ENCODE assay signal across 23 mouse cellular contexts in the genomic region with DNA sequence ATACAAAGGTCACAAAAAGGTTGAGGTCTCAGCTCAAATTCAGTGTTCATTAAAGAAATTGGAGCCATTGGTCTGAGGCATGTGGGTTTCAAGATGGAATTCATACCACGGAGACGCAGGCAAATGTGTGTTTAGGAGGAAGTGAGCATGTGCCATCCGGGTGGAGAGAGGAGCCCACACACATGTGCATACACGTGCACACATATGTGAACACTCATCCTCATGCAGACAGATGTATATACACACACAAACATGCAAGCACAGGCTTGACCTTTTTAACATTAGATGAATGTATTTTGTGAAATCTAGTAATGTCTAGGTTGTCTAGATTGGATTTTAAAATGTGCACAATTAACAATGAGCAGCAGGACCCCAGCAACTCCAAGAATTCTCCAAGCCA. TPM values are rescaled to one million over a fixed set of nuclear protein-coding genes. Genes with fewer than 3 reads are reported as not detected.
DNase-seq lines count a peak whose midpoint lies in the region; ATAC-seq and TF ChIP-seq lines count a peak whose summit lies in the region.
"Had no signal": no experiment of that assay in that cellular context is flagged by ENCODE, and none has a peak within 500 bp of the region (broad histone marks: within the 10 kb centered on the region; RNA-seq: fewer than 3 reads in every experiment).

No protein-coding gene starts in this region.

- TF ChIP-seq RAD21 in CH12.LX (IDR thresholded peaks at IDR 0.05; ENCODE audit: low read depth, low read length), result no peak

- peak; percentile 2 for DNase-seq in forebrain, embryonic 10.5 days (ENCODE audit: extremely low spot score, low spot score)
- no peak for DNase-seq in liver, embryonic 13.5 days
- no peak for DNase-seq in liver, embryonic 11.5 days (ENCODE audit: low spot score)
- no peak for DNase-seq in CH12.LX (ENCODE audit: extremely low read depth)
- DNase-seq: adrenal gland, postnatal 10 days; B cell, adult 2 months; cerebellum, adult 18-20 months; cerebellum, adult 9-11 months; cerebellum, postnatal 36 days; gastrocnemius, postnatal 36 days; heart, adult 2 months had no signal

- no peak for TF ChIP-seq CTCF in CH12.LX (conservative IDR thresholded peaks at IDR 0.05 in 1 of 2, IDR thresholded peaks at IDR 0.05 in 1 of 2; ENCODE audit: low read depth in 2 of 2, low read length in 2 of 2)

- peaks cover 3% of the 10 kb centered on the region; the same call in 1 of the 2 replicates for H3K27me3 ChIP-seq in forebrain, embryonic 10.5 days (ENCODE audit: poor library complexity, severe bottlenecking)
- no peaks in the 10 kb centered on the region for H3K27me3 ChIP-seq in forebrain, embryonic 12.5 days
- H3K27me3 ChIP-seq in liver, embryonic 13.5 days, result no peaks in the 10 kb centered on the region
- H3K27me3 ChIP-seq in liver, embryonic 11.5 days (replicated peaks; ENCODE audit: control insufficient read depth, insufficient read depth, low read length), result no peaks in the 10 kb centered on the region
- no peaks in the 10 kb centered on the region for H3K27me3 ChIP-seq in CH12.LX (replicated peaks)
- H3K27me3 ChIP-seq in intestine, embryonic 15.5 days (replicated peaks), result no peaks in the 10 kb centered on the region
- H3K27me3 ChIP-seq: forebrain, embryonic 15.5 days; heart, embryonic 15.5 days had no signal

- H3K27ac ChIP-seq in forebrain, embryonic 10.5 days, result no peak overlapping the region
- H3K27ac ChIP-seq in forebrain, embryonic 12.5 days, result no peak overlapping the region
- no peak overlapping the region for H3K27ac ChIP-seq in liver, embryonic 13.5 days
- no peak overlapping the region for H3K27ac ChIP-seq in liver, embryonic 11.5 days (ENCODE audit: low read depth, low read length)
- H3K27ac ChIP-seq in CH12.LX (ENCODE audit: insufficient read depth, low read depth) (no peak overlapping the region), macrophage (peak overlapping the region; percentile 38)
- no peak overlapping the region for H3K27ac ChIP-seq in intestine, embryonic 15.5 days
- H3K27ac ChIP-seq: forebrain, embryonic 15.5 days; heart, adult 2 months; heart, embryonic 15.5 days; hindbrain, embryonic 10.5 days; hindbrain, embryonic 14.5 days had no signal

- ATAC-seq in forebrain, embryonic 12.5 days (ENCODE audit: low FRiP score), result no peak
- no peak for ATAC-seq in liver, embryonic 13.5 days (ENCODE audit: low read depth)
- ATAC-seq in liver, embryonic 11.5 days (replicated peaks; ENCODE audit: low FRiP score), result no peak
- no peak for ATAC-seq in intestine, embryonic 15.5 days
- ATAC-seq: CD4-positive, CD25-positive, alpha-beta regulatory T cell, adult 4 months; forebrain, embryonic 15.5 days had no signal

- 91% methylated on average over 4 of the region's 4 CpGs for WGBS in forebrain, embryonic 10.5 days
- 89% methylated on average over 4 of the region's 4 CpGs for WGBS in forebrain, embryonic 12.5 days
- WGBS in liver, embryonic 13.5 days (ENCODE audit: insufficient replicate concordance), result 51% methylated on average over 4 of the region's 4 CpGs
- 61% methylated on average over 4 of the region's 4 CpGs for WGBS in liver, embryonic 11.5 days
- 54% methylated on average over 3 of the region's 4 CpGs for WGBS in macrophage (ENCODE audit: missing documents)
- 74% methylated on average over 4 of the region's 4 CpGs for WGBS in intestine, embryonic 15.5 days

- in situ Hi-C loops in CH12.LX (cut with MboI; ENCODE audit: low pct_ligation_motif_present, low pct_unique_long_range_greater_than_20kb, low sequenced_read_pairs), result loop anchor here (5.0 kb wide), 1 partner anchor 35 kb away; the partner anchor contains the start of gene Hist1h1c

- dilution Hi-C loops in CH12.LX (cut with MboI; ENCODE audit: extremely low pct_ligation_motif_present, extremely low pct_unique_long_range_greater_than_20kb, low sequenced_read_pairs), result no loop called here

- no peak overlapping the region for H3K4me2 ChIP-seq in forebrain, embryonic 12.5 days
- H3K4me2 ChIP-seq in liver, embryonic 13.5 days, result no peak overlapping the region
- no peak overlapping the region for H3K4me2 ChIP-seq in liver, embryonic 11.5 days
- no peak overlapping the region for H3K4me2 ChIP-seq in CH12.LX (ENCODE audit: insufficient read depth, low read depth, poor library complexity, severe bottlenecking)
- H3K4me2 ChIP-seq in intestine, embryonic 15.5 days (replicated peaks), result no peak overlapping the region
- H3K4me2 ChIP-seq: forebrain, embryonic 15.5 days; heart, embryonic 11.5 days; heart, embryonic 15.5 days; hindbrain, embryonic 14.5 days had no signal

- TF ChIP-seq EP300 in CH12.LX (IDR thresholded peaks at IDR 0.05; ENCODE audit: low read length), result no peak

- H3K79me2 ChIP-seq in CH12.LX (replicated peaks; ENCODE audit: control insufficient read depth, extremely low read depth, insufficient read depth, poor library complexity, severe bottlenecking), result no peaks in the 10 kb centered on the region
- H3K79me2 ChIP-seq in macrophage (ENCODE audit: inconsistent target), result no peaks in the 10 kb centered on the region

- H3K4me1 ChIP-seq in forebrain, embryonic 10.5 days, result peaks cover 23% of the 10 kb centered on the region
- 0 out of 2 replicates have a peak, but pooled peaks cover 5% of the 10 kb centered on the region for H3K4me1 ChIP-seq in forebrain, embryonic 12.5 days
- H3K4me1 ChIP-seq in liver, embryonic 13.5 days (replicated peaks), result peaks cover 38% of the 10 kb centered on the region
- peaks cover 11% of the 10 kb centered on the region for H3K4me1 ChIP-seq in liver, embryonic 11.5 days (replicated peaks; ENCODE audit: control insufficient read depth, insufficient read depth, low read length)
- H3K4me1 ChIP-seq in CH12.LX (ENCODE audit: control insufficient read depth in 1 of 2, insufficient read depth in 2 of 2), result peaks cover 14 to 74% of the 10 kb centered on the region in 2 experiments
- peaks cover 5% of the 10 kb centered on the region for H3K4me1 ChIP-seq in intestine, embryonic 15.5 days (replicated peaks)

- H3K4me3 ChIP-seq in forebrain, embryonic 10.5 days, result no peak overlapping the region
- no peak overlapping the region for H3K4me3 ChIP-seq in forebrain, embryonic 12.5 days (replicated peaks)
- H3K4me3 ChIP-seq in liver, embryonic 13.5 days (replicated peaks), result no peak overlapping the region
- no peak overlapping the region for H3K4me3 ChIP-seq in liver, embryonic 11.5 days (ENCODE audit: low read depth, low read length)
- H3K4me3 ChIP-seq in CH12.LX (replicated peaks in 1 of 3; ENCODE audit: low read depth in 2 of 3, low read length in 2 of 3, poor library complexity in 1 of 3) (no peak overlapping the region), macrophage (ENCODE audit: inconsistent target) (no peak overlapping the region)
- no peak overlapping the region for H3K4me3 ChIP-seq in intestine, embryonic 15.5 days (replicated peaks)
- H3K4me3 ChIP-seq: forebrain, embryonic 15.5 days; heart, adult 2 months; heart, embryonic 15.5 days; hindbrain, embryonic 10.5 days had no signal

- no peak for TF ChIP-seq POLR2A in CH12.LX (IDR thresholded peaks at IDR 0.05; ENCODE audit: low read depth, low read length)

- H3K9me3 ChIP-seq in forebrain, embryonic 10.5 days, result no peaks in the 10 kb centered on the region
- H3K9me3 ChIP-seq in forebrain, embryonic 12.5 days, result no peaks in the 10 kb centered on the region
- H3K9me3 ChIP-seq in liver, embryonic 13.5 days (replicated peaks), result no peaks in the 10 kb centered on the region
- H3K9me3 ChIP-seq in liver, embryonic 11.5 days (ENCODE audit: control insufficient read depth, low read length), result no peaks in the 10 kb centered on the region
- no peaks in the 10 kb centered on the region for H3K9me3 ChIP-seq in CH12.LX (replicated peaks; ENCODE audit: low read length)
- no peaks in the 10 kb centered on the region for H3K9me3 ChIP-seq in intestine, embryonic 15.5 days
- H3K9me3 ChIP-seq: forebrain, embryonic 15.5 days; heart, embryonic 15.5 days; hindbrain, embryonic 10.5 days had no signal

- H3K9ac ChIP-seq in forebrain, embryonic 12.5 days, result no peak overlapping the region
- H3K9ac ChIP-seq in liver, embryonic 13.5 days, result 0 out of 2 replicates have a peak overlapping the region, but pooled peaks have one; percentile 26
- H3K9ac ChIP-seq in liver, embryonic 11.5 days (ENCODE audit: low read depth, low read length), result no peak overlapping the region
- no peak overlapping the region for H3K9ac ChIP-seq in CH12.LX (ENCODE audit: insufficient read depth, low read depth)
- H3K9ac ChIP-seq in intestine, embryonic 15.5 days, result no peak overlapping the region
- H3K9ac ChIP-seq: forebrain, embryonic 15.5 days; heart, embryonic 15.5 days; hindbrain, embryonic 14.5 days had no signal

- no peaks in the 10 kb centered on the region for H3K36me3 ChIP-seq in forebrain, embryonic 10.5 days (replicated peaks)
- H3K36me3 ChIP-seq in forebrain, embryonic 12.5 days (replicated peaks), result no peaks in the 10 kb centered on the region
- no peaks in the 10 kb centered on the region for H3K36me3 ChIP-seq in liver, embryonic 13.5 days
- no peaks in the 10 kb centered on the region for H3K36me3 ChIP-seq in liver, embryonic 11.5 days (ENCODE audit: control insufficient read depth, insufficient read depth, low read length)
- H3K36me3 ChIP-seq in CH12.LX (replicated peaks in 1 of 2; ENCODE audit: control insufficient read depth in 1 of 2, insufficient read depth in 1 of 2, low read length in 1 of 2) (no peaks in the 10 kb centered on the region), macrophage (ENCODE audit: inconsistent target) (0 out of 2 replicates have a peak, but pooled peaks cover 5% of the 10 kb centered on the region)
- no peaks in the 10 kb centered on the region for H3K36me3 ChIP-seq in intestine, embryonic 15.5 days
- H3K36me3 ChIP-seq: forebrain, embryonic 15.5 days; heart, embryonic 15.5 days; hindbrain, embryonic 10.5 days had no signal

RNA-seq across cellular contexts. Expression of gene Hist1h4c, which starts 4.0 kb away (rescaled TPM):
- polyA plus RNA-seq in forebrain, embryonic 10.5 days (2016; fragmentation: Nextera tagmentation; extraction: Ambion mirVana), result 4.5 and 5.9 TPM in 2 replicates
- polyA plus RNA-seq in forebrain, embryonic 12.5 days (2016; fragmentation: Nextera tagmentation; extraction: Ambion mirVana), result 6.1 and 9.8 TPM in 2 replicates
- 5.4 and 8.6 TPM in 2 replicates for polyA plus RNA-seq in liver, embryonic 13.5 days (2015; fragmentation: Nextera tagmentation; extraction: Ambion mirVana)
- polyA plus RNA-seq in liver, embryonic 11.5 days (2014; fragmentation: Nextera tagmentation; extraction: Ambion mirVana), result 5.1 and 5.2 TPM in 2 replicates
- total RNA-seq in CH12.LX (2012; rRNA removed) (1,176 and 1,374 TPM in 2 replicates), CH12.LX (2014; rRNA removed) (3.9 and 6.9 TPM in 2 replicates)
- polyA plus RNA-seq in CH12.LX (2012; ENCODE audit: insufficient read length, low read depth) (0.76 and 1.2 TPM in 2 replicates), macrophage (2018) (0.53 TPM in 1 of 3 replicates, not detected in the others)
- 10 to 100 TPM in 14 of 26 experiments, 1 to 10 TPM in 12; 4.0 to 49.2 (median 11.4) TPM for total RNA-seq in macrophage (2018; cell fraction: chromatin; rRNA removed)
- 10 to 100 TPM; 16.3 to 87.3 (median 38.2) TPM for total RNA-seq in macrophage (2018; cell fraction: cytosol; rRNA removed)
- 100 to 1,000 TPM in 1 of 26 experiments, 10 to 100 TPM in 23, 1 to 10 TPM in 2; 4.8 to 101 (median 22.1) TPM for total RNA-seq in macrophage (2018; cell fraction: nucleus; rRNA removed)
- 4.7 and 5.7 TPM in 2 replicates for polyA plus RNA-seq in intestine, embryonic 15.5 days (2015; fragmentation: Nextera tagmentation; extraction: Ambion mirVana)

RNA-seq across cellular contexts. Expression of gene Hist1h1t, which starts 6.6 kb away (rescaled TPM):
- not detected in 2 replicates for polyA plus RNA-seq in forebrain, embryonic 10.5 days (2016; fragmentation: Nextera tagmentation; extraction: Ambion mirVana)
- polyA plus RNA-seq in forebrain, embryonic 12.5 days (2016; fragmentation: Nextera tagmentation; extraction: Ambion mirVana), result not detected in 2 replicates
- not detected in 2 replicates for polyA plus RNA-seq in liver, embryonic 13.5 days (2015; fragmentation: Nextera tagmentation; extraction: Ambion mirVana)
- not detected in 2 replicates for polyA plus RNA-seq in liver, embryonic 11.5 days (2014; fragmentation: Nextera tagmentation; extraction: Ambion mirVana)
- total RNA-seq in CH12.LX (2012; rRNA removed) (0.38 and 0.76 TPM in 2 replicates), CH12.LX (2014; rRNA removed) (not detected in 2 replicates)
- polyA plus RNA-seq in CH12.LX (2012; ENCODE audit: insufficient read length, low read depth) (not detected in 2 replicates), macrophage (2018) (not detected in 3 replicates)
- 1 to 10 TPM in 9 of 26 experiments, not detected in 17; 1.1 to 7.4 (median 2.3) TPM for total RNA-seq in macrophage (2018; cell fraction: chromatin; rRNA removed)
- under 1 TPM in 2 of 26 experiments, not detected in 24; 0.17 to 0.22 TPM for total RNA-seq in macrophage (2018; cell fraction: cytosol; rRNA removed)
- total RNA-seq in macrophage (2018; cell fraction: nucleus; rRNA removed), result 1 to 10 TPM in 4 of 26 experiments, under 1 TPM in 1, not detected in 21; 0.98 to 2.7 (median 1.3) TPM
- polyA plus RNA-seq in intestine, embryonic 15.5 days (2015; fragmentation: Nextera tagmentation; extraction: Ambion mirVana), result not detected in 2 replicates
- total RNA-seq: gastrocnemius, adult 8-10 months; gastrocnemius, postnatal 36 days; heart, adult 2 months; heart, postnatal 25 days had no signal
- polyA plus RNA-seq: CD4-positive, CD25-positive, alpha-beta regulatory T cell, adult 4 months; forebrain, embryonic 15.5 days; heart, adult 2 months; heart, embryonic 11.5 days; hindbrain, embryonic 10.5 days; hindbrain, embryonic 14.5 days had no signal

RNA-seq across cellular contexts. Expression of gene Hfe, which starts 8.4 kb away (rescaled TPM):
- 1.3 and 1.5 TPM in 2 replicates for polyA plus RNA-seq in forebrain, embryonic 10.5 days (2016; fragmentation: Nextera tagmentation; extraction: Ambion mirVana)
- 2.0 and 2.5 TPM in 2 replicates for polyA plus RNA-seq in forebrain, embryonic 12.5 days (2016; fragmentation: Nextera tagmentation; extraction: Ambion mirVana)
- 6.6 and 8.8 TPM in 2 replicates for polyA plus RNA-seq in liver, embryonic 13.5 days (2015; fragmentation: Nextera tagmentation; extraction: Ambion mirVana)
- polyA plus RNA-seq in liver, embryonic 11.5 days (2014; fragmentation: Nextera tagmentation; extraction: Ambion mirVana), result 6.1 and 7.2 TPM in 2 replicates
- 0.08 and 0.50 TPM in 2 replicates for total RNA-seq in CH12.LX (2012; rRNA removed)
- total RNA-seq in CH12.LX (2014; rRNA removed), result 0.16 and 0.39 TPM in 2 replicates
- polyA plus RNA-seq in CH12.LX (2012; ENCODE audit: insufficient read length, low read depth), result 0.67 and 1.0 TPM in 2 replicates
- 10 to 100 TPM in 14 of 26 experiments, 1 to 10 TPM in 12; 2.7 to 31.8 (median 15.3) TPM for total RNA-seq in macrophage (2018; cell fraction: chromatin; rRNA removed)
- total RNA-seq in macrophage (2018; cell fraction: cytosol; rRNA removed), result 10 to 100 TPM; 25.0 to 63.5 (median 42.9) TPM
- total RNA-seq in macrophage (2018; cell fraction: nucleus; rRNA removed), result 10 to 100 TPM; 12.6 to 62.1 (median 39.3) TPM
- 27.7 to 67.4 TPM (median 36.4 TPM) in 3 replicates for polyA plus RNA-seq in macrophage (2018)
- polyA plus RNA-seq in intestine, embryonic 15.5 days (2015; fragmentation: Nextera tagmentation; extraction: Ambion mirVana), result 6.4 and 7.9 TPM in 2 replicates
- total RNA-seq: MEL had no signal

RNA-seq across cellular contexts. Expression of gene Hist1h2bc, which starts 18.2 kb away (rescaled TPM):
- 17.2 and 19.3 TPM in 2 replicates for polyA plus RNA-seq in forebrain, embryonic 10.5 days (2016; fragmentation: Nextera tagmentation; extraction: Ambion mirVana)
- polyA plus RNA-seq in forebrain, embryonic 12.5 days (2016; fragmentation: Nextera tagmentation; extraction: Ambion mirVana), result 34.6 and 36.5 TPM in 2 replicates
- polyA plus RNA-seq in liver, embryonic 13.5 days (2015; fragmentation: Nextera tagmentation; extraction: Ambion mirVana), result 81.2 and 88.9 TPM in 2 replicates
- 31.9 and 35.7 TPM in 2 replicates for polyA plus RNA-seq in liver, embryonic 11.5 days (2014; fragmentation: Nextera tagmentation; extraction: Ambion mirVana)
- total RNA-seq in CH12.LX (2012; rRNA removed) (436 and 456 TPM in 2 replicates), CH12.LX (2014; rRNA removed) (16.1 and 17.4 TPM in 2 replicates)
- polyA plus RNA-seq in CH12.LX (2012; ENCODE audit: insufficient read length, low read depth) (1.1 and 2.2 TPM in 2 replicates), macrophage (2018) (101 to 170 TPM (median 160 TPM) in 3 replicates)
- 10 to 100 TPM in 7 of 26 experiments, 1 to 10 TPM in 19; 1.6 to 36.8 (median 5.8) TPM for total RNA-seq in macrophage (2018; cell fraction: chromatin; rRNA removed)
- 100 to 1,000 TPM; 112 to 241 (median 169) TPM for total RNA-seq in macrophage (2018; cell fraction: cytosol; rRNA removed)
- total RNA-seq in macrophage (2018; cell fraction: nucleus; rRNA removed), result 10 to 100 TPM in 24 of 26 experiments, 1 to 10 TPM in 2; 9.0 to 62.0 (median 30.7) TPM
- 79.3 and 89.9 TPM in 2 replicates for polyA plus RNA-seq in intestine, embryonic 15.5 days (2015; fragmentation: Nextera tagmentation; extraction: Ambion mirVana)

RNA-seq across cellular contexts. Expression of gene Hist1h2ac, which starts 18.5 kb away (rescaled TPM):
- polyA plus RNA-seq in forebrain, embryonic 10.5 days (2016; fragmentation: Nextera tagmentation; extraction: Ambion mirVana), result 1.00 and 1.1 TPM in 2 replicates
- polyA plus RNA-seq in forebrain, embryonic 12.5 days (2016; fragmentation: Nextera tagmentation; extraction: Ambion mirVana), result 1.4 and 1.6 TPM in 2 replicates
- 0.89 and 1.0 TPM in 2 replicates for polyA plus RNA-seq in liver, embryonic 13.5 days (2015; fragmentation: Nextera tagmentation; extraction: Ambion mirVana)
- 0.79 and 1.5 TPM in 2 replicates for polyA plus RNA-seq in liver, embryonic 11.5 days (2014; fragmentation: Nextera tagmentation; extraction: Ambion mirVana)
- total RNA-seq in CH12.LX (2012; rRNA removed) (114 and 122 TPM in 2 replicates), CH12.LX (2014; rRNA removed) (0.96 and 0.97 TPM in 2 replicates)
- polyA plus RNA-seq in CH12.LX (2012; ENCODE audit: insufficient read length, low read depth) (0.14 TPM in 1 of 2 replicates, not detected in the other), macrophage (2018) (0.20 to 0.36 TPM (median 0.33 TPM) in 3 replicates)
- 1 to 10 TPM in 11 of 26 experiments, under 1 TPM in 12, not detected in 3; 0.21 to 7.6 (median 0.89) TPM for total RNA-seq in macrophage (2018; cell fraction: chromatin; rRNA removed)
- 1 to 10 TPM in 24 of 26 experiments, under 1 TPM in 2; 0.71 to 4.8 (median 1.6) TPM for total RNA-seq in macrophage (2018; cell fraction: cytosol; rRNA removed)
- total RNA-seq in macrophage (2018; cell fraction: nucleus; rRNA removed), result 1 to 10 TPM in 16 of 26 experiments, under 1 TPM in 9, not detected in 1; 0.29 to 7.6 (median 1.3) TPM
- polyA plus RNA-seq in intestine, embryonic 15.5 days (2015; fragmentation: Nextera tagmentation; extraction: Ambion mirVana), result 1.3 and 1.5 TPM in 2 replicates
